Mouse (Mus musculus) lung, postnatal 36 days (tissue): ENCODE results near the gene Arl4c.
"Not testable (repeated sequence)": the region's sequence is repeated elsewhere in the genome, so short reads cannot be mapped to it uniquely, and the experiment has no call there.

Experiments
- DNase-seq: peaks from one replicate; pipeline ENCODE4 v3.0.0; 2022; ENCODE audit warnings: mixed read lengths

The Arl4c gene

GRCm38 (mm10) chr1:88654521-88655472 is 47.2 kb downstream of the Arl4c start:
- DNase-seq, result peak; percentile 76

GRCm38 (mm10) chr1:88653614-88654520 is 48.2 kb downstream of the Arl4c start:
- DNase-seq, result no peak

- DNase-seq, result peak; percentile 36
These were observed 49.3 kb downstream of the Arl4c start for GRCm38 (mm10) chr1:88652682-88653081.

GRCm38 (mm10) chr1:88651668-88652067 is 50.4 kb downstream of the Arl4c start:
- DNase-seq, result no peak

GRCm38 (mm10) chr1:88648742-88649141 is 53.3 kb downstream of the Arl4c start:
- no peak for DNase-seq

GRCm38 (mm10) chr1:88645599-88646119 is 56.4 kb downstream of the Arl4c start:
- DNase-seq, result peak; percentile 59

GRCm38 (mm10) chr1:88644417-88644816 is 57.6 kb downstream of the Arl4c start:
- no peak for DNase-seq

GRCm38 (mm10) chr1:88643181-88643823 is 58.7 kb downstream of the Arl4c start:
- no peak for DNase-seq

GRCm38 (mm10) chr1:88642735-88643134 is 59.3 kb downstream of the Arl4c start:
- DNase-seq, result no peak

- no peak for DNase-seq
These were observed 60.3 kb downstream of the Arl4c start for GRCm38 (mm10) chr1:88641678-88642215.

GRCm38 (mm10) chr1:88641194-88641593 is 60.8 kb downstream of the Arl4c start:
- no peak for DNase-seq

- peak; percentile 47 for DNase-seq
These were observed 62.4 kb downstream of the Arl4c start for GRCm38 (mm10) chr1:88639432-88640281.

GRCm38 (mm10) chr1:88638622-88639021 is 63.4 kb downstream of the Arl4c start:
- DNase-seq, result peak; percentile 83

- DNase-seq, result not testable (repeated sequence)
These were observed 65.4 kb downstream of the Arl4c start for GRCm38 (mm10) chr1:88636579-88637161.

GRCm38 (mm10) chr1:88635659-88636058 is 66.4 kb downstream of the Arl4c start:
- DNase-seq, result peak; percentile 39

GRCm38 (mm10) chr1:88632851-88633250 is 69.2 kb downstream of the Arl4c start:
- DNase-seq, result no peak

GRCm38 (mm10) chr1:88629966-88630488 is 72.0 kb downstream of the Arl4c start:
- DNase-seq, result no peak

GRCm38 (mm10) chr1:88625190-88625589 is 76.8 kb downstream of the Arl4c start:
- peak; percentile 74 for DNase-seq

GRCm38 (mm10) chr1:88624376-88624775 is 77.6 kb downstream of the Arl4c start:
- no peak for DNase-seq

GRCm38 (mm10) chr1:88623541-88624115 is 78.4 kb downstream of the Arl4c start:
- DNase-seq, result no peak
